Mouse (Mus musculus) adrenal gland, adult 2 months (tissue): ENCODE data around the gene Nfe2l1. TPM values are rescaled to one million over a fixed set of nuclear protein-coding genes. Genes with fewer than 3 reads are reported as not detected.
A peak's percentile ranks its signal among the peaks of the same experiment; 100 is the strongest.

Source experiments
- DNase-seq: peaks from one replicate; pipeline ENCODE4 v3.0.0; 2021
- polyA plus RNA-seq: library from polyadenylated mRNA; depleted of rRNA; stranded (reverse); fragments of >200 nt; gene quantifications from 2 replicates; pipeline ENCODE4 v1.2.3, GENCODE M21; 2012
- total RNA-seq, 2 experiments: library from RNA; stranded (reverse); gene quantifications; 2 replicates each; pipeline ENCODE4 v1.2.3; 2021

Nfe2l1 gene
- total and polyA plus RNA-seq, 3 experiments, result 497 to 817 (median 806) TPM

- no peak for DNase-seq
Measured at GRCm38 (mm10) chr11:96847240-96847639, 17.5 kb upstream of the Nfe2l1 start.

DNA sequence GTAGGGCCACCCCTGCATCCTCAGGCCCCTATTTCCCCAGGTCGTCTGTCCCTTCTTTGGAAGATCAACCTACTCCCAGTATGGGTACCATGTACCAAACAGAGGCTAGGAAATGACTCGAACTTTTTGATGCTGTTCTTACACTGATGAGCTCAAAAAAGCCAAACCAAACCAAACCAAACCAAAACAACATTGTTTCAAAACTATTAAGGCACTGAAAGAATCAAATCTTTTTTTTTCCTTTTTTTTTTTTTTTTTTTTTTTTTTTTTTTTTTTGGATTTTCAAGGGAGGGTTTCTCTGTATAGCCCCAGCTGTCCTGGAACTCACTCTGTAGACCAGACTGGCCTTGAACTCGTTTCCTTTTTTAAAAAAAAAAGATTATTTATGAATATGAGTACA, 13.9 kb upstream of the Nfe2l1 start:
- DNase-seq, result no peak

DNA sequence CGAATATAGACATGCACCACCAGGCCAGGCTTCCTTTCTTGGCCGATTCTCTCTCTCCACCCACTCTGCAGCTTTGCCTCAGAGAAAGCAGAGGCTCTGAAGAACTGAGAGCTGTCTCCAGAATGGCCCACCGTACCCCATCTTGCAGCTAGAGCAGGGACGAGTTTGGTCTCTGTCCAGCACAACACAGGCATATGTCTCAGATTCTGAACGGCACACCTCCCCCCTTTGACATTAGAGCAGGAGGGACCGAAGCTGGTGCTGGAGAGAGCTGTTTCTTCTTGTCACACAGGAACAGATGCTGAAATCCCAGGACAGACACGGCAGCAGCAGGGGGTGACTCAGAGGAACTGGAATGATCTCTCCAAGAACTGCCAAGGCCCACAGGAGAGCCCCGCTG, 10.5 kb upstream of the Nfe2l1 start:
- DNase-seq, result peak; percentile 64

DNA sequence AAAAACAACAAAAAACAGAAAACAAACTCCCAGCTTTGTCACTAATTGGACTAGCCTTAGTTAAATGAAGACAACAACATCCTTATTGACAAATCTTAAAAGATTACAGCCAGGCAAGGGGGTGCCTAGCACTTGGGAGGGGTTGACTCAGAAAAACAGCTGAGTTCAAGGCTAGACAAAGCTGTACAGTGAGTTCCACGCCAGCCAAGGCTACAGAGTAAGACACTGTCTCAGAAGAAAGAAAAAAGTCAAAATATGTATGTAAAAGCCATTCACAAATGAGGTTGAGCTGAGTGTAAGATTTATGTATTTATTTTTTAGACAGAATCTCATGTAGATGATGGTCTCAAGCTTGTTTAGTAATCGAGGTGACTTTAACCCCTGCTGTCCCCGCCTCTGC, 10.1 kb upstream of the Nfe2l1 start:
- no peak for DNase-seq

DNA sequence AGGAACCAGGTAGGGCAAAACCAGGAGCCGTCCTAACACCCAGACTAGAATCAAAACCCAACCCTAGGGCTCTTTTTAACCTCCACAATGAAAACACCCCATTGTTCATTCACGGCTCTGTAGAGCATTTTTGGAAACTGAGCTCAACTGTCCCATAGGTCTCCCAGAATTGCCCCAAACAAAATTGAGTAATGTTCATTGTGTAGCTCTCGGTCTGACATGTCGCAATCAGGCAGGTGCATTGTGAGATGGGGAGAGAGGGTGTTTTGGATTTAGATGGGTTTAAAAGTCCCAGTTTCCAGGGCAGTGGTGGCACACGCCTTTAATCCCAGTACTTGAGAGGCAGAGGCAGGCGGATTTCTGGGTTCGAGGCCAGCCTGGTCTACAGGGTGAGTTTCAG, 9.7 kb upstream of the Nfe2l1 start:
- no peak for DNase-seq

DNA sequence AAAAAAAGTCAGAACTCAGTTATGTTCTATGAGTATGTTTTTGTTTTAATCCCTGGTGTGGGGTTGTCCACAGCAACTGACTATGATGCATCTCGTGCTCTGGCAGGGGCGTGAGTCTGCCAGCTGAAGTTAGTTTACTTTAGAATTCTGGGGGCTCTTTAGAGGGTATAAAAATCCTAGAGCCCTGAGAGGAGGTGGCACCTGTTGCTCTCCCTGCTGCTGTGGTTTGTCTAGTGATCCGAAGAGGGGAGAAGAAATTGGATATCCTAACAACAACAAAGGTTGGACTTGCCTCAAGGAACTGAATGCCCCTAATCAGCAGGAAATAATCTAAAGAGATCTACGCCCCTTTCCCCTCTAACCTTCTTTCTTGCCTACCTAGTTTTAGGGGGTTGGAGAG, 8.6 kb upstream of the Nfe2l1 start:
- no peak for DNase-seq

DNA sequence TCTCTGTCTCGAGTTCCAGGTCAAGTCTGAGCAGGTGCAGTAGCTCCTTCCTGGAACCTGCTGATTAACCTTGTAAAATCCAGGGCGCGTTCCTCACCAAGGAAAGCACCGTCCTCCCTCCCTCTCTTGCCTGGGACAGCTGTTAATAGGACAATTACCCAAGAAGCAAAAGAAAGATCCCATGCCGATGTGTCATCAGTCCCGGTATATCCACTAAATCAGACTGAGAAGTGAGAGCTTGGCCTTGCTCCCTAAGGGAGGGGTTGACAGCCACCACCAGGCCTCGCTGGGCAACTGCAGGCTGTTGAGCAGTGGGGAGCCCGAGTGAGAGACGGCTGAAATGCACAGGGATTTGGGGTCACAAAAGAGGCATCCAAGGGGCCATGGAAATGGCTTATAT, 7.5 kb upstream of the Nfe2l1 start:
- DNase-seq, result peak; percentile 74

GRCm38 (mm10) chr11:96834127-96834526, 4.4 kb upstream of the Nfe2l1 start:
- DNase-seq, result no peak

GRCm38 (mm10) chr11:96832973-96833372, 3.2 kb upstream of the Nfe2l1 start:
- no peak for DNase-seq

GRCm38 (mm10) chr11:96832541-96832940, 2.8 kb upstream of the Nfe2l1 start:
- DNase-seq, result no peak

DNA sequence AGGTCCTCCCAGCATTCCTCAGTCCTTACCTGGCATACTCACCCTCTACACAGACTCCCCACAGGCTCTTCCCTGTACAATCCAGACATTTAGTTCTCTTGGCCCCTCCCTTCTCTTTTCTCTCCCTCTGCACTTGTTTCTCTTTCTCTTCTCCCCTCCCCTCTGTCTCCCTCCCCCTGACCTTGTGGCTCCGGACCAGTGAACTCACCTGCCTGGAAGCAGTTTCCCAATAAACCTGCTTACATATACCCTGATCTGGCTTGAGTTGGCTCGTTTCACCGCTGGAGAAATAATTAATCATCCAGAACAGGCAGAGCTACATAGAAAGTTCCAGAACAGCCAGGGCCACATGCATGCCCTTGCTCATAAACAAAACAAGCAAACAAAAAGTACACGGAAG, 1.7 kb upstream of the Nfe2l1 start:
- peak; percentile 58 for DNase-seq

- peak; percentile 32 for DNase-seq
Measured at GRCm38 (mm10) chr11:96830539-96831216, 910 bp upstream of the Nfe2l1 start.

DNA sequence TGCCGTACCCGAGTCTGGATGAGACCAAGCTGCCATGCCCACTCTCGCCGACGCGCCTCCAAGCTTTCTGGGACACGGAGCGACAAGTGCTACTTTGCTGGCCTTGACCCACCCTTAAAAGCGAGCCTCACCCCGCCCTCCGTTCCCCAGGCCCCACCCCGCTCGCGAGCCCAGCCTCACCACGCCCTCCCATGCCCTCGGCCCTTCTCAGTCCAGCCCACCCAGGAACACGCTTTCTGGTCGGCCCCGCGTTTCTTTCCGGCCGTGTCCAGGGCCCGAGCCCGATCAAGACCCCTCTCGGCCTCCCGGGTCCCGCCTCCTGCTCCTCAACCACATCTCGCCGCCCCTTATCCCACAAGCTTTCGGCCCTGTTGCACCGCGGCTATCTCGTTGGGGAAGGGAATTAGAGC, 360 bp downstream of the Nfe2l1 start:
- peak; percentile 96 for DNase-seq

GRCm38 (mm10) chr11:96828881-96829280, 887 bp downstream of the Nfe2l1 start:
- no peak for DNase-seq

DNA sequence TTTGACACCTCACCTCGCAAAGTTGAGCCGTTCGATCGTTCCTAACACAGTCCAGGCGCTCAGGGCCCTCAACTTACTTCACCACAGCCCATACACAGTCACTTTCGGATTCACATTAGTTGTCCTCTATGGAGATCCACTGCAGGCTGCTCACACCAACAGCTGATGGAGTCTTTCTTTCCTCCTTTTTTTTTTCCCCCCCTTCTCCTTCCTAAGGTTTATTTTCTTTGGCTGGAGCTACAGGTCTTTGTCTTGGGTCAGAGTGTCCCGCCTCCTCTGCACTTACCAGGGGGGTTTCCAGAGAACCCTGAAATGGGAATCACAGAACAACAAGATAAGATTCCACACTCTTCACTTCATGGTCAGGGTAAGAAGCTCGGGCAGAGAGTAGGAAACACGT, 1.9 kb downstream of the Nfe2l1 start:
- DNase-seq, result peak; percentile 58

DNA sequence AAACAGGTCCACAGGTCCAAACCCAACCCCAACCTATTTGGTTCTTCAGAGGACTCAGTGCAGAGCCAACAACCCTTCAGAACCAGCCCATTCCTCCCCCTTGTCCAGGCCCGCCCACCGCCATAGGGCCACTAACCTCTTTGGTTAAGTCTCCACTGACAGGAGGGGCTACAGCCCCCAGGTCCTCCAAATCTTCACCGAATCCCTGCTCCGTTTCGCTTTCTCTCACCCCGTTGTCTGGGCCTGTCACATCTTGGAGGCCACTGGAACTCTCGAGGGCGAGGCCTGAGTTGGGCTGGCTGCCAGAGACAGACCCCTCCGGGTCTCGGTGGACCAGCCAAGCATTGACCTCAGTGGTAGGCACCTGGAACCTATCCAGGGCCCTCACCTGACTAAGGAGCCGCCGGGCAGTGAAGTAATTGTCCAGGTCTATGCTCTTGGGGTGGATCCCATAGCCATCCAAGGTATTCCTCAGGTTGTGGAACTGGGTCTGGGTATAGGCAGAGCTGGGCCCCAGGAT, 2.6 kb downstream of the Nfe2l1 start:
- peak; percentile 46 for DNase-seq

DNA sequence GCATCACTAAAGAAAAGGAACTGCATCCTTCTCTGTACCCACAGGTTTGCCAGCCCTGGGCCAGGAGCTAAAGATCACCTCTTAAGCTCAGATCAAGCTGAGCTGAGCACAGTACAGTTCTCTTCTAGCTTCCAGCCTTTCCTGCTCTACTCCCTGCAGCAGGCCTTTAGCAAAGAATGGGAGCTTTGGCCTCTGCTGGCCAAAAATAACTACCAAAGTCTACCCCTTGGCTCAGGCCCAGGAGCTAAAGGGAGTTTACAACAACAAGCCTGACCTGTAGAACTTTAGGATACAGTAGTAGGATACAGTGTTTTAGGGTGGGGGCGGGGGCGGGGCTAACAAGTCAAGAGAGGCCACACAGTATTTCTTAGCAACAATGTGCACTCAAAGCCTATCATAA, 3.3 kb downstream of the Nfe2l1 start:
- DNase-seq, result peak; percentile 54

GRCm38 (mm10) chr11:96824783-96825495, 4.8 kb downstream of the Nfe2l1 start:
- DNase-seq, result peak; percentile 79

GRCm38 (mm10) chr11:96823880-96824782, 5.6 kb downstream of the Nfe2l1 start:
- peak; percentile 95 for DNase-seq

- DNase-seq, result peak; percentile 53
Measured at GRCm38 (mm10) chr11:96823471-96823837, 6.3 kb downstream of the Nfe2l1 start.

GRCm38 (mm10) chr11:96822675-96823470, 6.9 kb downstream of the Nfe2l1 start:
- DNase-seq, result peak; percentile 85

DNA sequence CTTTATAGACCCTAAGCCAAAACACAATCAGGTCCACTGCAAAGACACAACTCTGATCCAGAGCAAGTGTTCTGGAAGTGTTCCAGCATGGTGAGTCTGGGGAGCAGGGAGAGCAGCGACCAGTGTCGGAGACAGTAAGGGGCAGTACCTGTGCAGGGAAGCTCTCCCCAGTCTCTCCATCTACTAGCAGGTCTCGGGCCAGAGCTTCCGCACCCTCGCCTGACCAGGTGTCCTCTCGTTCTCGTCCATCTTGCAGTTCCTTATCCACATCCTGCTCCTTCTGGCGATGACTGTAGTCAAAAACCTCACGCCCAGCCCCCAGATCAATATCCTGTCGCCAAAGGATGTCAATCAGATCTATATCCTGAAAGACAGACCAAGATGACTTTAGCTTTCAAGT, 7.8 kb downstream of the Nfe2l1 start:
- no peak for DNase-seq
